Mouse (Mus musculus) large intestine, adult 2 months (tissue): Measurements from ENCODE around the gene Rpl18a. TPM values are rescaled to one million over a fixed set of nuclear protein-coding genes. Genes with fewer than 3 reads are reported as not detected.

Source experiments
- polyA plus RNA-seq: library from polyadenylated mRNA; depleted of rRNA; stranded (reverse); fragments of >200 nt; gene quantifications from 2 replicates; pipeline ENCODE4 v1.2.3, GENCODE M21; 2012; rRNA removed

Rpl18a gene
- polyA plus RNA-seq, 1 experiment = 3,697 TPM

Other genes starting within 250 kb of the Rpl18a start
- 52.0 and 73.1 TPM in 2 replicates for gene Pgpep1, start 237.0 kb downstream of the Rpl18a start, polyA plus RNA-seq
- gene Lsm4, start 224.2 kb downstream of the Rpl18a start, polyA plus RNA-seq = 147 TPM in 2 replicates
- gene Jund, start 198.5 kb downstream of the Rpl18a start, polyA plus RNA-seq = 345 and 364 TPM in 2 replicates
- 0.01 TPM in 1 of 2 replicates, not detected in the other for gene Iqcn, start 194.0 kb downstream of the Rpl18a start, polyA plus RNA-seq
- gene Gm3336, start 178.9 kb downstream of the Rpl18a start, polyA plus RNA-seq = 59.5 and 63.8 TPM in 2 replicates
- gene Pde4c, start 173.7 kb downstream of the Rpl18a start, polyA plus RNA-seq = 7.7 and 7.9 TPM in 2 replicates
- 21.5 and 24.6 TPM in 2 replicates for gene Rab3a, start 142.7 kb downstream of the Rpl18a start, polyA plus RNA-seq
- 68.6 and 76.1 TPM in 2 replicates for gene Mpv17l2, start 136.5 kb downstream of the Rpl18a start, polyA plus RNA-seq
- gene Pik3r2, start 120.7 kb downstream of the Rpl18a start, polyA plus RNA-seq = 82.1 and 105 TPM in 2 replicates
- 24.2 and 38.6 TPM in 2 replicates for gene Mast3, start 92.4 kb downstream of the Rpl18a start, polyA plus RNA-seq
- gene Il12rb1, start 89.0 kb downstream of the Rpl18a start, polyA plus RNA-seq = 2.4 and 4.2 TPM in 2 replicates
- 22.2 and 25.7 TPM in 2 replicates for gene Arrdc2, start 57.7 kb downstream of the Rpl18a start, polyA plus RNA-seq
- 0.85 and 1.1 TPM in 2 replicates for gene Kcnn1, start 34.2 kb downstream of the Rpl18a start, polyA plus RNA-seq
- gene Ccdc124, start 23.5 kb downstream of the Rpl18a start, polyA plus RNA-seq = 45.3 and 50.8 TPM in 2 replicates
- gene Slc5a5, start 4.7 kb downstream of the Rpl18a start, polyA plus RNA-seq = 0.45 and 0.55 TPM in 2 replicates
- gene Map1s, start 8.5 kb upstream of the Rpl18a start, polyA plus RNA-seq = 14.3 and 18.8 TPM in 2 replicates